Mouse (Mus musculus): Measurements from ENCODE around the gene Gpn2. TPM values are rescaled to one million over a fixed set of nuclear protein-coding genes. Genes with fewer than 3 reads are reported as not detected.

Gene Gpn2
- polyA plus RNA-seq, 1 experiment from 2014 or later = 23.6 TPM

DNA sequence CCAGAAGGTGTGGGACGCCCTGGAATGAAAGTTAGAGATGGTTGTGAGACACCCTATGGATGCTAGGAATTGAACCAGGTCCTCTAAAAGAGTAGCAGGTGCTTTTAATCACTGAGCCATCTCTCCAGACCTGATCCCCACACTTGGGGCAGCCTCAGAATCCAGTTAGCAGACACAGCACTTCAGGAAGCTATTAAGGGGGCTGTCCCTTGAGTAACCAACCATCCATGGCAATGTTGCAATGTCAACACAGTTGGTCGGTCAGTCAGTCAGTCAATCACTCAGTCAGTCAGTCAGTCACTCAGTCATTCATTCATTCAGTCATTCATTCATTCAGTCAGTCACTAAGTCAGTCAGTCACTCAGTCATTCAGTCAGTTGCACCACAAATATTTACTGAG is 44.4 kb downstream of the Gpn2 start:
- no peaks in the 10 kb centered on the region for H3K36me3 ChIP-seq (replicated peaks; ENCODE audit: control insufficient read depth, insufficient read depth, low read depth, low read length)
- DNase-seq (ENCODE audit: low spot score) (no peak), ATAC-seq (replicated peaks; ENCODE audit: insufficient number of reproducible peaks, low FRiP score, low TSS enrichment, low read depth) (no peak)
- no peaks in the 10 kb centered on the region for H3K4me1 ChIP-seq (ENCODE audit: control insufficient read depth, insufficient read depth, low read length)
- WGBS = 71% methylated on average over 2 of the region's 2 CpGs
- no peak overlapping the region for H3K9ac ChIP-seq (replicated peaks; ENCODE audit: low read length)
- no peaks in the 10 kb centered on the region for H3K9me3 ChIP-seq (replicated peaks; ENCODE audit: control insufficient read depth, low read length)
- H3K4me2 ChIP-seq (ENCODE audit: low read depth, low read length) = no peak overlapping the region
- H3K27ac ChIP-seq (replicated peaks; ENCODE audit: low read depth, low read length) = no peak overlapping the region
- H3K27me3 ChIP-seq (ENCODE audit: control insufficient read depth, insufficient read depth, low read length) = no peaks in the 10 kb centered on the region
- no peak overlapping the region for H3K4me3 ChIP-seq (ENCODE audit: low read depth, low read length)

DNA sequence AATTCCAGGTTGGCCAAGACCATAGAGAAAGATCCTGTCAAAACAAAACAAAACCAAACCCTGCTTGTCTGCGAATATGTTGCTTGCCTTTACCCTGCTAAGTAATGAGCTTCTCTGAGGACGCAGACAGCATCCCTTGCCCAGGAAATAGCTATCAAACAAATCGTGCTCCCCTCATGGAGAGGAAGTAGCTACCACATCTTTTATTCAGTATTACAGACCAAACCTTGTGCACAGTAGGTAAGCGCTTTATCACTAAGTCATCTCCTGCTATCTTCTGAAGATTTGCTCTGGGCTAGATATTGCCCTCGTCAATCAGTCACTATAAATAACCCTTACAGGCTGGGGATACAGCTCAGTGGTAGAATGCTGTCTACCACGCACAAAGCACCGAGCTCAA is 45.0 kb downstream of the Gpn2 start:
- WGBS = 95% methylated on average over 7 of the region's 7 CpGs
- H3K27ac ChIP-seq (replicated peaks; ENCODE audit: low read depth, low read length) = no peak overlapping the region
- H3K9me3 ChIP-seq (replicated peaks; ENCODE audit: control insufficient read depth, low read length) = no peaks in the 10 kb centered on the region
- H3K9ac ChIP-seq (replicated peaks; ENCODE audit: low read length) = no peak overlapping the region
- H3K4me2 ChIP-seq (ENCODE audit: low read depth, low read length) = no peak overlapping the region
- no peak for DNase-seq (ENCODE audit: low spot score)
- ATAC-seq (replicated peaks; ENCODE audit: insufficient number of reproducible peaks, low FRiP score, low TSS enrichment, low read depth) = no peak
- H3K4me1 ChIP-seq (ENCODE audit: control insufficient read depth, insufficient read depth, low read length) = no peaks in the 10 kb centered on the region
- H3K4me3 ChIP-seq (ENCODE audit: low read depth, low read length) = no peak overlapping the region
- no peaks in the 10 kb centered on the region for H3K27me3 ChIP-seq (ENCODE audit: control insufficient read depth, insufficient read depth, low read length)
- H3K36me3 ChIP-seq (replicated peaks; ENCODE audit: control insufficient read depth, insufficient read depth, low read depth, low read length) = no peaks in the 10 kb centered on the region

DNA sequence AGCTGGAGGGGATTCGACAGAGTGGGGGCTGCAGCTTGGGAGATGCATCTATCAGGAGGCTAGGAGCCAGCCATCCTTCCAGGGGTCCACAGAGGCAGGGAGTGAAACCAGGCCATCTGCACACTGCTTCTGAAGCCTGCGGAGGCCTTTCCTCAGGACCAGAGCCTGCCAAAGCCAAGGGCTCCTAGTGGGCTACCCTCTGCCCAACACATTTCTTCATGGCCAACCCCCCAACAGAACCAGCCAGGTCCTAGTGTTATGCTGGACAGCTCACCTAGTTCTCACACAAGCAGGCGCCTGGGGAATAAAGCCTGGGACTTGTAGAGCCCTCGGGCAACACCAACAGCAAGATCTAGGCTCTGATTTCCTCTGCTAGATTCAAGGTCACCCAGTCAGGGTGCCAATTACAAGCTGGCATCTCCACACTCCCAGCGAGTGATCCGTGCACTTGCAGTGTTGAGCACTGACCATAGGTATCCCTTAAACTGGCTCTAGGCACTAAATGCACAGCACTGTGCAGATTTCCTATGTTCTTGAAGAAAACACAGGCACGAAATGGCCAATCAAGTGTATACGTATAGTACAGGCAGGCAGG is 46.3 kb downstream of the Gpn2 start:
- no peaks in the 10 kb centered on the region for H3K9me3 ChIP-seq (replicated peaks; ENCODE audit: control insufficient read depth, low read length)
- H3K27me3 ChIP-seq (ENCODE audit: control insufficient read depth, insufficient read depth, low read length) = no peaks in the 10 kb centered on the region
- H3K27ac ChIP-seq (replicated peaks; ENCODE audit: low read depth, low read length) = no peak overlapping the region
- H3K36me3 ChIP-seq (replicated peaks; ENCODE audit: control insufficient read depth, insufficient read depth, low read depth, low read length) = no peaks in the 10 kb centered on the region
- no peaks in the 10 kb centered on the region for H3K4me1 ChIP-seq (ENCODE audit: control insufficient read depth, insufficient read depth, low read length)
- no peak for DNase-seq (ENCODE audit: low spot score)
- no peak for ATAC-seq (replicated peaks; ENCODE audit: insufficient number of reproducible peaks, low FRiP score, low TSS enrichment, low read depth)
- 92% methylated on average over 8 of the region's 8 CpGs for WGBS
- no peak overlapping the region for H3K9ac ChIP-seq (replicated peaks; ENCODE audit: low read length)
- no peak overlapping the region for H3K4me2 ChIP-seq (ENCODE audit: low read depth, low read length)
- H3K4me3 ChIP-seq (ENCODE audit: low read depth, low read length) = no peak overlapping the region

DNA sequence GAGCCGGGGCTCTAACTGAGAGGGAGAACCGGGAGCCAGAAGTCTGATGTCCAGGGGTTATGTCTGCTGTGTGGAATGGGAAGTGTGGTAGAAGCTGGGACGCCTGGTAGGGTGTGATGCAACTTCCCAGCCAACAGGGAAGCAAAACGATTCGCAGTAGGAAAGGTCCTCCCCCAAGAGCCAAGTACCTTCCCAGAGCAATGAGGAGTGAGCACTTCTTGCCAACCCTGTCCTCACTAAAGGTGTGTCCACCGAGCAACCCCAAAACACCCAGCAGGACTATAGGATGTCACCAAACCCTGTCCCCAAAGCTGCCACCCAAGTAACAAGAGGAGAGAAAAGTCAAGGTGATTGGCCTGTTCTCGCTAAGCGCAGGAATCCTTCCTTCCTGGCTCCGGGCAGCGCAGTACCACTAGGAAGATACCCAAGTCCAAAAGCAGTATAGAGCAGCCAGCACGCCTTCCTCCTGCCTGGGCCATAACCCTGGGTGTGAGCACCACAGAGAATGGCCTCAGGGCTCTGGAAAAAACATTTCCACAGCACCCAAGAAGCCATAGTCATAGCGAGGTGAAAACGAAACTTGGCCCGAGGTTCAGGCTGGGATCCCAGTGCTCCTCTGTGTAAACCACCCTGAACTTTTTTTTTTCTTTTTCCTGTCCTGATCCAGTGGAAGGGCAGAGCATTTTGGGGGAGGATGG is 47.1 kb downstream of the Gpn2 start:
- no peak overlapping the region for H3K9ac ChIP-seq (replicated peaks; ENCODE audit: low read length)
- no peak for ATAC-seq (replicated peaks; ENCODE audit: insufficient number of reproducible peaks, low FRiP score, low TSS enrichment, low read depth)

DNA sequence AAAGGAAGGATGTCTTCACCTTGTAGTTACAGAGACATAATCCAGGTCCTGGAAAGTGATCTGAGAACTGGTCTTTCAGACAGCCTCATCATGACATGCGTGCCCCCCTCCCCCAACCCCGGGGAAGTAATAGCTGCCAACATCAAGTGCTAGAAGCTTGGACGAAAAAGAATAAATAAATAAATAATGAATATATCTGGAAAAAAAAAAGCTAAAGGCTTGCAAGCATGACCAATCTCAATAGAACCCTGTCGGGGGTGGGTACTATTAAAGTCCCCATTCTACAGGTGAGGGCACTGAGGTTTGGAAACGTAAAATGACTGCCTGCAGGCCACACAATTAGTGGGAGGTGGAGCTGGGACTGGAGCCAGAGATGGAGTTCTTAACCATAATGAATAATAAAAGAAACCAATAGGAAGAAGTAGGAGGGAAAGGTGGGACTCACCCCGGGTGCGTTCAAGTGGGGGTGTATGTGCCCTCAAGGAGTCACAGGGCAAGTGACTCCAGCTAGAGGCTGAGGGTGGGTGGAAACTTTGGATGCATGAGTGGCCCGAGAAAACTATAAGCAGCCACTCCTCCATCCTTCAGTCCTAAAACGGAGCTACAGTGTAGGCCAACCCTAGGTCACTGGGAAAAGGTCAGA is 47.7 kb downstream of the Gpn2 start:
- no peaks in the 10 kb centered on the region for H3K4me1 ChIP-seq (ENCODE audit: control insufficient read depth, insufficient read depth, low read length)
- ATAC-seq (replicated peaks; ENCODE audit: insufficient number of reproducible peaks, low FRiP score, low TSS enrichment, low read depth) (no peak), DNase-seq (ENCODE audit: low spot score) (no peak)
- H3K27me3 ChIP-seq (ENCODE audit: control insufficient read depth, insufficient read depth, low read length) = no peaks in the 10 kb centered on the region
- 45% methylated on average over 9 of the region's 9 CpGs for WGBS
- no peak overlapping the region for H3K27ac ChIP-seq (replicated peaks; ENCODE audit: low read depth, low read length)
- H3K36me3 ChIP-seq (replicated peaks; ENCODE audit: control insufficient read depth, insufficient read depth, low read depth, low read length) = no peaks in the 10 kb centered on the region
- H3K9me3 ChIP-seq (replicated peaks; ENCODE audit: control insufficient read depth, low read length) = no peaks in the 10 kb centered on the region
- H3K4me3 ChIP-seq (ENCODE audit: low read depth, low read length) = peak overlapping the region; percentile 87
- peak overlapping the region; percentile 91 for H3K9ac ChIP-seq (replicated peaks; ENCODE audit: low read length)
- peak overlapping the region; percentile 92 for H3K4me2 ChIP-seq (ENCODE audit: low read depth, low read length)

More for the DNA sequence above, 47.1 kb downstream of the Gpn2 start:
- H3K4me1 ChIP-seq (ENCODE audit: control insufficient read depth, insufficient read depth, low read length) = no peaks in the 10 kb centered on the region
- 80% methylated on average over 14 of the region's 14 CpGs for WGBS
- H3K27ac ChIP-seq (replicated peaks; ENCODE audit: low read depth, low read length) = no peak overlapping the region
- no peak overlapping the region for H3K4me2 ChIP-seq (ENCODE audit: low read depth, low read length)
- H3K4me3 ChIP-seq (ENCODE audit: low read depth, low read length) = no peak overlapping the region
- no peaks in the 10 kb centered on the region for H3K36me3 ChIP-seq (replicated peaks; ENCODE audit: control insufficient read depth, insufficient read depth, low read depth, low read length)
- no peaks in the 10 kb centered on the region for H3K9me3 ChIP-seq (replicated peaks; ENCODE audit: control insufficient read depth, low read length)
- no peaks in the 10 kb centered on the region for H3K27me3 ChIP-seq (ENCODE audit: control insufficient read depth, insufficient read depth, low read length)
- no peak for DNase-seq (ENCODE audit: low spot score)

DNA sequence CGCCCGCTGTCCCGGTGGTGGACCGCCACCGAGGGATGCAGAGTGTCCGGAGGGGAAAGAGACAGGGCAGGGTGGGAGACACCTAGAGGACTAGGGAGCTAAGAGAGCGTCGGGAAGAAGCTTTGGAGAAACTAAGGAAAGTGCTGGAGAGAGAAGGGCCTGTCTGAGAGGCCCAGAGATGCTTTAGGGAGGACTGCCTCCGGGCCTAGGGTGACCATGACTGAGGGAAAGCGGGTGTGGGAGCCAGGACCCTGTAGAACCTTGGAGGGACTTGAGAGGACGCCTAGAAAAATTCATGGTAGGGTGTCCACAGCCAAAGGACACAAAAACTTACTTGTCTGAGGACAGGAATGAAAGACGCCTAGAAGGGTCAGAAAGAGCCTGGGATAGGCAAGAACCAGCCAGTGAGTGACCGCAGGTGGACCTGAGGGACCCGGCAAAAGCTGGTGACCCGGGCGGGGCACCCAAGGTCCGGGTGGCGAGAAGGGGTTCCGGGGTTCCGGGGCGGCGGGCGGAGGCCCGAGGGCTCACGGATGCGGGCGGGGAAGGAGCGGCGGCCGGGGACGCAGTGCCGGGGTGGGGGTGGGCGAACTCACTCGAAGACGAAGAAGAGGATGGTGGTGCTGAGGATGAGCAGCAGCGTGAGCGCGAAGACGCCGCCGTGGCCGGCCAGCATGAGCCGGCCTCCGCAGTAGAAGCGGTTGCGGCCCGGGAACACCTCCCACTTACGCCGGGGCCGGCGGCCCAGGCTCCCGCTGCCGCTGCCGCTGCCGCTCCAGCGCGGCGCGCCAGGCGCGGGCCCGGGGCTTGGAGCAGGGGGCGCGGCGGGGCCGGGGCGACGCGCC is 48.5 kb downstream of the Gpn2 start:
- under 1% methylated on average over 49 of the region's 69 CpGs for WGBS
- Histone ChIP-seq H3K27ac (replicated peaks; ENCODE audit: low read depth, low read length) (0 out of 2 replicates have a peak overlapping the region, but pooled peaks have one; percentile 47), H3K4me2 (ENCODE audit: low read depth, low read length) (peak overlapping the region; percentile 92), H3K4me1 (ENCODE audit: control insufficient read depth, insufficient read depth, low read length) (no peaks in the 10 kb centered on the region), H3K27me3 (ENCODE audit: control insufficient read depth, insufficient read depth, low read length) (no peaks in the 10 kb centered on the region), H3K9ac (replicated peaks; ENCODE audit: low read length) (peak overlapping the region; percentile 91), H3K9me3 (replicated peaks; ENCODE audit: control insufficient read depth, low read length) (no peaks in the 10 kb centered on the region), H3K36me3 (replicated peaks; ENCODE audit: control insufficient read depth, insufficient read depth, low read depth, low read length) (no peaks in the 10 kb centered on the region), H3K4me3 (ENCODE audit: low read depth, low read length) (peak overlapping the region; percentile 87)
- ATAC-seq (replicated peaks; ENCODE audit: insufficient number of reproducible peaks, low FRiP score, low TSS enrichment, low read depth) (peak; percentile 36; the same call in 1 of the 2 replicates), DNase-seq (ENCODE audit: low spot score) (peak; percentile 62)

DNA sequence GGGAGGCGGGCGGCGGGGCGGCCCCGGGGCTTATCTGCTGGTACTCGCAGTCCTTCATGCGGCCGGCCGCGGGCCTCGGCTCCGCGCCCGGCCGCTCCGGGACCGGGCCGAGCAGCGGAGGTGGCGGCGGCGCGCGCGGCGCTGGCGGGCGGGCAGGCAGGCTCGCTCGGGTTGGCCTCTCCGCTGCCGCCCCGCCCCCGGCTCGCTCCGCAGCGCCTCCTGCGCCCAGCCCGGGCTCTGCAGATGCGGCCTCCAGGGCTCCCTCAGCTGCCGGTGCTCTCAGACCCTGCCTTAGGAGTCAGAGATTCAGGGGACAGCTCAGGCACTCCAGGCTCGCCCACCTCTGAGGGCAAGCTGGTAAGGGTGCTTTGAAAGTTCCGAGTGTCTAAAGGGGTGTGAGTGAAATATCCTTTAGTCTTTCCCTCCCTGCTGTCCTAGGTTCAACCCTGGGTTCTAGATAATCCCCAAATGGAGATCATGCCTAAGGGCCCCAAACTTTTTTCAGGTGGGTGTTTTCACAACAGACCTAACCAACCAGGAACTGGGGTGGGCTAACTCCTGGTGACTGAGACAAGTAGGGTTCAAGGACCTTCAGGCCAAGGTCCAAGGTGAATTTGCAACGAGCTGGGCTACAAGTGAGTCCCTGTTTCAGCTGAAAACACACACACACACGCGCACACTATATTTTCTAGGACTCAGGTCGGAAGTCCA is 49.3 kb downstream of the Gpn2 start:
- Histone ChIP-seq H3K9me3 (replicated peaks; ENCODE audit: control insufficient read depth, low read length) (no peaks in the 10 kb centered on the region), H3K27me3 (ENCODE audit: control insufficient read depth, insufficient read depth, low read length) (no peaks in the 10 kb centered on the region), H3K4me2 (ENCODE audit: low read depth, low read length) (peak overlapping the region; percentile 92), H3K4me1 (ENCODE audit: control insufficient read depth, insufficient read depth, low read length) (no peaks in the 10 kb centered on the region), H3K4me3 (ENCODE audit: low read depth, low read length) (peak overlapping the region; percentile 87), H3K27ac (replicated peaks; ENCODE audit: low read depth, low read length) (0 out of 2 replicates have a peak overlapping the region, but pooled peaks have one; percentile 47), H3K9ac (replicated peaks; ENCODE audit: low read length) (peak overlapping the region; percentile 91), H3K36me3 (replicated peaks; ENCODE audit: control insufficient read depth, insufficient read depth, low read depth, low read length) (no peaks in the 10 kb centered on the region)
- DNase-seq (ENCODE audit: low spot score) (peak; percentile 92), ATAC-seq (replicated peaks; ENCODE audit: insufficient number of reproducible peaks, low FRiP score, low TSS enrichment, low read depth) (peak; percentile 67)
- WGBS = 16% methylated on average over 21 of the region's 47 CpGs
